Mouse (Mus musculus) Patski (cell line): ENCODE results near the gene Cxcl1. TPM values are rescaled to one million over a fixed set of nuclear protein-coding genes. Genes with fewer than 3 reads are reported as not detected.
"Not testable (repeated sequence)": the region's sequence is repeated elsewhere in the genome, so short reads cannot be mapped to it uniquely, and the experiment has no call there.

Experiments
- ATAC-seq: fragments of 100-300 bp; one replicate; pipeline ENCODE4 v1.8.0; 2021
- CTCF ChIA-PET: fragments of 350-600 bp; sonication (Branson Sonifier 250); formaldehyde crosslinking; loops from one replicate; lab custom pipeline; 2022; ENCODE audit warnings: inconsistent platforms; lab: Charles Lee
- POLR2A ChIA-PET: fragments of 350-600 bp; sonication (Branson Sonifier 250); formaldehyde crosslinking; loops from one replicate; lab custom pipeline; 2022; ENCODE audit warnings: antibody characterized with exemption, inconsistent platforms; lab: Charles Lee
- DNase-seq: peaks from one replicate; pipeline ENCODE4 v3.0.0-alpha.2; 2011; ENCODE audit warnings: low read depth, low spot score
- H3K27me3 ChIP-seq: fragments of 371-371 bp; one replicate; pipeline ENCODE4 v1.5.1; 2021
- CTCF ChIP-seq: fragments of 100-300 bp; IDR thresholded peaks from one replicate; pipeline ENCODE4 v1.5.1; 2021
- in situ Hi-C: fragments of 300-500 bp; cut with MboI; formaldehyde crosslinking; loops from 3 replicates; pipeline ENCODE4 v1.11.1; 2018; ENCODE audit warnings: low pct_unique_long_range_greater_than_20kb, mixed read lengths
- polyA plus RNA-seq: library from polyadenylated mRNA; unstranded; gene quantifications from one replicate; pipeline ENCODE4 v1.2.3, GENCODE M21; 2021

Cxcl1 gene
- 86.7 TPM for polyA plus RNA-seq

DNA sequence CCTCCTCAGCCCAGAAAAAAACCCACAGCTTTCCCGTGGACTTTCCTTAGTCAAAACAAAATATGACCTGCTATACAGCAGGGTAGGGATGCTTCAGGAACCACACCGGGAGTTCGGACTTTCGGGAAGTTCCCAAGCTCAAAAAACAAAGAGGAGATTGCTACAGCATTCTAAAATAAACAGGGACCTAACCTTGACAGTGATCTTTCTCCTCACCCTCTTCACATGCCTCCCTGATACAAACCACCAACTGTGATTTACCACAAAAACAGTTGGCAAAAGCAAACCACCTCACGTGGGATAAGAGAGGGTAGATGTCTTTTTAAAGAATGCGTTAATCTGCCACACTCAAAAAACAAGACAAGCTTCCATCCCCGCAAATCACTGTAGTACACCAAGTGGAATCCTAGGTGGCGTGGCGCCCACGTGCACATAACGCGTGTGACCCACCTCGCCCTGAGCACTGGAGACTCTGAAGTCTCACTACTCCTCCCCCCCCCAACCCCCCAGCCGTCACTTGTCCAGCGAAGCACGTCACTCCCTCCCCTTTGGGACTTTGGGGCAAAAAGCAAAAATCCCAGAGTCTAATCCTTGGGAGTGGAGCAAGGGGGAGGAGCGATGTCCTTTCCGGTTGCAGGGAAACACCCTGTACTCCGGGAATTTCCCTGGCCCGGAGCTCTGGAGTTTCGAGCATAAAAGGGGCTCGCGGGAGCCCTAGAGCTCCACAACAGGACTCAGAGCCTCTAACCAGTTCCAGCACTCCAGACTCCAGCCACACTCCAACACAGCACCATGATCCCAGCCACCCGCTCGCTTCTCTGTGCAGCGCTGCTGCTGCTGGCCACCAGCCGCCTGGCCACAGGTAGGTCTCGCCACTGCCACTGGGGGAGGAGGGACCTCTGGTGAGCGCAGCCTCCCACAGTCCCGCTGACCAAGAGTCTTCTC lies at the start of gene Cxcl1:
Gene Cxcl1 (plus strand): TSS at position 723 of the 945 bp plus-strand sequence.
- CTCF ChIA-PET = interaction anchor here (0.8 to 6.6 kb wide), 16 partner anchors 10 to 290 kb away, joined by 3 to 55 read pairs (median 4); partner anchors contain the start of gene Cxcl2
- no peaks in the 10 kb centered on the region for H3K27me3 ChIP-seq
- in situ Hi-C loops = loop anchor here (25.0 kb wide), 1 partner anchor 1428 kb away; the partner anchor contains the start of gene Gc
- TF ChIP-seq CTCF = peak; percentile 49
- ATAC-seq (peak; percentile 89), DNase-seq (no peak)
- POLR2A ChIA-PET = interaction anchor here (0.9 to 2.1 kb wide), 3 partner anchors 9 to 42 kb away, joined by 4 to 12 read pairs (median 4); no protein-coding TSS in a partner anchor

DNA sequence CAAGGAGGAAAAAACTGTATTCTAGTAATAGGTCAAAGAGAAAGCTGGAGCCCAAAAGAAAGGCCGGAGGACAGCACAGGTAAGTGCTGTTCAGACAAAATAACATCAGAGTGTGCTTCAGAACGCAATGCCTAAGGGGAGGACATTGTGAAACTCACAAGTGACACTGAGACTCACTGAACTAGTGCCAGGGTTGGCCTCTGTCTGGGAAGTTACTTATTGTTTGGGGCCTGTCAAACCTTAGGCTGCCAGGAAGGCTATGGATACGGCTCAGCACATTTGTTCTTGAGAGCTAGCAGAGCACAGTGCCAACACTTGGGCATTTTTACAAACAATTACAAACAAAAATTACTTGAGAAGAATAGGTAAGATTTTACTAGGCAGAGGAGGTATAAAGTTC lies 47.1 kb upstream of the Cxcl1 start:
- ATAC-seq = no peak
- in situ Hi-C loops = no loop called here
- POLR2A ChIA-PET = no interaction called here
- no peak for TF ChIP-seq CTCF
- CTCF ChIA-PET = interaction anchor here (1.0 to 1.6 kb wide), 2 partner anchors 9 to 13 kb away, joined by 3 to 4 read pairs; no protein-coding TSS in a partner anchor
- DNase-seq = no peak
- H3K27me3 ChIP-seq = no peaks in the 10 kb centered on the region

DNA sequence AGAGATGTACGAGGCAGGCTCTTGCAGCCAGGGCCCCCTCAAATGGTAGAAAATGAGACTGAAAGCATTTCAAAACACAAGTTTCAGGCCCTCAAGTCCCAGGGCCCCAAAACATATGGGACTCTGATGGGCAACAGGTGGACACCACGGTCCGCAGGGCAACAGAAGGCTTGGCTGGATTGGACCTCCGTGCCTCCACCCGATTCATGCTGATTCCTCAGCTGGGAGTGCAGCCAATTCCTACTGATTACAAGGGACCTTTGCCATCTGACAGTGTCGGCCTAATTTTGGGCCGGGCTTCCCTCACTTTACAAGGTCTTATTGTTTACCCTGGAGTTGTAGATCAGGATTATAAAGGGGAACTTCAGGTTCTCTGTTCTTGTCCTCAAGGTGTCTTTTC lies 40.9 kb upstream of the Cxcl1 start:
- ATAC-seq, in situ Hi-C loops, H3K27me3 ChIP-seq, POLR2A ChIA-PET, DNase-seq, CTCF ChIA-PET: not testable (repeated sequence)

DNA sequence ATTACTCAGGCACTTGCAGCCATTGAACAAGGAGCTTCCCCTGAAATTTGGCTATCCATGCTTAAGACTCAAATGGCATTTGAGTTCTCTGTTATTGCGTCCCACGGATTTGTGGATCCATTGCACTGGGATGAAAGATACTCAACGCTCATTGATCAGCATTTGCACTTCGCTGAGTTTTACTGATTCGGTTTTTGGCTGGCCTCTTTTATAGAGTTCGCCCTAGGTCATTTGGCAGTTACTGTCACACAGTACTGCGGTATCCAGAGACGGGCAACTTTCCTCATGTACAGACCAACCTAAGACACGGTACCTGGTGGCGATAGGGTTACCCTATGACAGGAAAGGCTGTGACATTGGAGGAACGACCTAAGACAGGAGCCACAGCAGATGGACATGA lies 39.6 kb upstream of the Cxcl1 start:
- POLR2A ChIA-PET, DNase-seq, H3K27me3 ChIP-seq, ATAC-seq, CTCF ChIA-PET, in situ Hi-C loops: not testable (repeated sequence)

DNA sequence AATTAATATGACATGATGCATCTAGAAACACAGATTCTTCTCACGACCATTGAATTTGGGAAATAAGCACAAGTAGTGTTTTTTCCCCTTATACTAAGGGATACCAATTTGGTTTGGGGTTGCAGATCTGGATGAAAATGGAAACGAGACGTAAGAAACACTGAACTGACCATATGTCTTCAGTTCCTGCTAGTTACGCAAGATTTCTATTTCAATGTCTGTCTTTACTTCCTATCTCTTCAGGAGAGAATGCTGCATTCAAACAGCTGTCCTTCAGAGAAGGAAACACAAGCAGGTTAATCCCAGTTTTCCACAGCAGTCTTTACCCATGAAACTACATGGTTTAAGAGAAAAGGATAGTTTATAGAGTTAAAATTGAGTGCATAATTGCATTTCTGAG lies 37.8 kb upstream of the Cxcl1 start:
- ChIA-PET CTCF (interaction anchor here (0.8 to 1.4 kb wide), 3 partner anchors 11 to 20 kb away, joined by 3 to 6 read pairs (median 3); no protein-coding TSS in a partner anchor), POLR2A (interaction anchor here (1.3 kb wide), 1 partner anchor 13 kb away, joined by 4 read pairs; no protein-coding TSS in a partner anchor)
- no peaks in the 10 kb centered on the region for H3K27me3 ChIP-seq
- no peak for ATAC-seq
- no peak for TF ChIP-seq CTCF
- in situ Hi-C loops = no loop called here
- no peak for DNase-seq

DNA sequence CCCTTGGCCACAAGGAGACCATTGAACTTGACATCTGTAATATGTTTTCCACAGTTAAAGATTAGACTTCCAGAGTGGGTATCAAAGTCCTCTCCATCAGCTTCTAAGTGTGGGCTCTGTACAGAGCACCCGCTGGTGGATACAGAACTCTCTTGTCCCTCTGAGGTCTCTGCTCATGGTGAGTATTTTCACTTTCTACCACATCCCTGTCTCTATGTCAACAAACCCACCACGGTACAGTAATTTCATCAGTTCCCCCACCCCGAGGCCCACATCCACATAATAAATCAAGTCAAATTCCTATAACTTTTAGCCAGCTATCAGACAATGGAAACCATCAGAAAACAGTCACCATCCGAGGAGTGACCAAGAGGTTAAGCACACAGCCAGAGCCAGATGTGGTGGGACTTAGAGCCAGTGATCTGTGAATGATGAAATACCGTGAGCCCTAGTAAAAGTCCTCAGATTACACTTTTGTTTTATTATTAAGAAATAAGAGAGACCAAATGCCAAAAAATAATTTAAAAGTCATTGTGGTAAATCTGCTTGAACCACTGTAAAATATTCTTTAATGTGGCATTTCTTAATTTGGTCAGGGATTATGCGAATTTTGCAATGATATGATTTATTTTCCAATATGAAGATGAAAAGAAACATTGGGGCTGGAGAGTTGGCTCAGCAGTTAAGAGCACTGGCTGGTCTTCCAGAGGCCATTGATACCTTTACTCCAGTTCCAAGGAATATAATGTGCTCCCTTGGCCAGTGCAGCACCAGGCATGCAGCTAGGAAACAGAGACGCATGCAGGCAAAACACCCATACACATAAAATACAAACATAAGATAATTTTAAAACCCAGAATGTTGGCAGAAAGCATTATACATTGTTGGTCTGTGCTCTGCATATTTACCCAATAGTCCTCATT lies 35.5 kb upstream of the Cxcl1 start:
- no peak for TF ChIP-seq CTCF
- ATAC-seq (no peak), DNase-seq (no peak)
- in situ Hi-C loops = no loop called here
- H3K27me3 ChIP-seq = no peaks in the 10 kb centered on the region
- POLR2A ChIA-PET = interaction anchor here (1.1 kb wide), 1 partner anchor 12 kb away, joined by 4 read pairs; no protein-coding TSS in a partner anchor
- CTCF ChIA-PET = interaction anchor here (1.3 kb wide), 1 partner anchor 13 kb away, joined by 3 read pairs; no protein-coding TSS in a partner anchor

DNA sequence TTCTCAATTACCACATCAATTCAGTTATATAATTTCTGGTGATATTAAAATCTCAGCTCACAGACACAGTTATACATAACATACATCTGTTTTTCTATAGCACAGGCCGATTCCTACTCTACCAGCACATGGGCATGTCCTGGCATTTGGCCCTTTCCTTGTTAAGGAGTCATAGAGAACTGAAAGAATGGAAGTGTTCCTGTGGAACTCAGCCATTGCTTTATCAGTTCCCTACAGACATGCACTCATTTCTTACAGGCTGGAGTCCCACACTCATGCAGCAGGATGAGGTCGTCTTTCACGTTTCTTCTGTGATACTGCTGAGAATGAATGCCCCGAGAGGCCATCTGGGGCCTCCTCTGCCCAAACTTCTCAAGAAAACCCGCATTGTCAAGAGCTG lies 33.6 kb upstream of the Cxcl1 start:
- ChIA-PET CTCF (interaction anchor here (0.9 to 2.4 kb wide), 5 partner anchors 10 to 196 kb away, joined by 3 to 12 read pairs (median 4); no protein-coding TSS in a partner anchor), POLR2A (interaction anchor here (0.6 kb wide), 1 partner anchor 8 kb away, joined by 3 read pairs; no protein-coding TSS in a partner anchor)
- TF ChIP-seq CTCF = no peak
- in situ Hi-C loops = no loop called here
- no peak for ATAC-seq
- H3K27me3 ChIP-seq = no peaks in the 10 kb centered on the region
- no peak for DNase-seq

DNA sequence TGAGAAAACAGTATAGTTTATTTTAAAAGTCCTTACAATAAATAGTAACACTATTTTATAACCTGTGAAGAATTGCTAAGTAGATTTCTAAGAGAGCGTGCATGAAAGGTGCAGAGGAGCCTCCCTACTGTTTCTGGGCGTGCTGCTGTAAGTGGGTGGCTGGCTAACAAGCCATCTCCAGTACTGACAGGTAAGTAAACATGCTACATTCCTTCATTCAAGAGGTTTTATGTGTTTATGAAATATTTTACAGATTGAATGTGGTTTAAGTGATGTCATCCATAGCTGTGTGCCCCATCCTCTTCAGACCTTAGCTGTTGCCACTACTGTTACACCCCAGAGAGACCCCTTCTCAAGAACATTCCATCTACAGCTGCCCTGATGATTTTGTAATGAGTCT lies 32.6 kb upstream of the Cxcl1 start:
- in situ Hi-C loops = no loop called here
- no peak for TF ChIP-seq CTCF
- DNase-seq (no peak), ATAC-seq (no peak)
- ChIA-PET CTCF (interaction anchor here (0.8 to 2.4 kb wide), 4 partner anchors 9 to 204 kb away, joined by 3 to 12 read pairs (median 4); no protein-coding TSS in a partner anchor), POLR2A (no interaction called here)
- no peaks in the 10 kb centered on the region for H3K27me3 ChIP-seq

DNA sequence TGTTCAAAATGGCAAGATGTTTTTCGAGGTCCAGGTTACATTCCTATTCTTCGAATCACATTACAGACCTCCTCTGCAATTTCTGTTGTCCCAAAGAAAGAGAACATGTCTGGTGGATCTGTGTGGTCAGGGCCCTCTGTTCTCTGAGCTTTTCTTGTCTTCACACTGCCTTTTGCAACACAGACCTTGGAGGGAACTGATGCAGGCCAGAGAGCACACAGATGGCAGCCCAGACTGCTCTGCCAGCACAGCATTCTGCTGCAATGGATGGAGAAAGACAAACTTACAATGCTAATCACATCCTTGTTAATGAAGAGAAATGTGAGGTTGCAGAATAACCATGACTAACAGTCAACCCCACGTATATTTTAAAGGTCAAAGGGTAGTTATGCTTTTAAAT lies 32.0 kb upstream of the Cxcl1 start:
- no peaks in the 10 kb centered on the region for H3K27me3 ChIP-seq
- CTCF ChIA-PET = no interaction called here
- POLR2A ChIA-PET = no interaction called here
- ATAC-seq (no peak), DNase-seq (no peak)
- no peak for TF ChIP-seq CTCF
- in situ Hi-C loops = no loop called here
